Mouse (Mus musculus): ENCODE measurements around the gene Asb8.

Asb8 gene

GRCm38 (mm10) chr15:98116287-98116686, 49.1 kb downstream of the Asb8 start:
- DNase-seq (ENCODE audit: low spot score in 2 of 2): no peak

- DNase-seq (ENCODE audit: low spot score in 2 of 2): no peak
Measured at GRCm38 (mm10) chr15:98115779-98116163, 49.7 kb downstream of the Asb8 start.

- DNase-seq (ENCODE audit: low spot score in 2 of 2): no peak
Measured at GRCm38 (mm10) chr15:98114852-98115778, 50.3 kb downstream of the Asb8 start.

- DNase-seq (ENCODE audit: low spot score in 2 of 2): no peak
Measured at GRCm38 (mm10) chr15:98114098-98114851, 51.1 kb downstream of the Asb8 start.

- DNase-seq (ENCODE audit: low spot score in 2 of 2): no peak
Measured at GRCm38 (mm10) chr15:98111791-98112190, 53.6 kb downstream of the Asb8 start.

GRCm38 (mm10) chr15:98108297-98109152, 56.9 kb downstream of the Asb8 start:
- peak; percentile 81 to 84 for DNase-seq (ENCODE audit: low spot score in 2 of 2)

- DNase-seq (ENCODE audit: low spot score in 2 of 2): no peak
Measured at GRCm38 (mm10) chr15:98107703-98108296, 57.6 kb downstream of the Asb8 start.

- DNase-seq (ENCODE audit: low spot score in 2 of 2): no peak
Measured at GRCm38 (mm10) chr15:98107230-98107629, 58.2 kb downstream of the Asb8 start.

- no peak for DNase-seq (ENCODE audit: low spot score in 2 of 2)
Measured at GRCm38 (mm10) chr15:98106506-98106905, 58.9 kb downstream of the Asb8 start.

GRCm38 (mm10) chr15:98102401-98102800, 63.0 kb downstream of the Asb8 start:
- DNase-seq (ENCODE audit: low spot score in 2 of 2): no peak

GRCm38 (mm10) chr15:98098519-98098918, 66.9 kb downstream of the Asb8 start:
- no peak for DNase-seq (ENCODE audit: low spot score in 2 of 2)

GRCm38 (mm10) chr15:98096957-98097356, 68.5 kb downstream of the Asb8 start:
- no peak for DNase-seq (ENCODE audit: low spot score in 2 of 2)

GRCm38 (mm10) chr15:98094905-98095304, 70.5 kb downstream of the Asb8 start:
- no peak for DNase-seq (ENCODE audit: low spot score in 2 of 2)

- peak; percentile 82 to 83 for DNase-seq (ENCODE audit: low spot score in 2 of 2)
Measured at GRCm38 (mm10) chr15:98093121-98094011, 72.1 kb downstream of the Asb8 start, which contains the start of gene Senp1. Gene Senp1, minus strand, starts transcription at chr15:98093744.

- peak in 1 of 2 experiments; percentile 32 for DNase-seq (ENCODE audit: low spot score in 2 of 2)
Measured at GRCm38 (mm10) chr15:98092372-98093120, 72.9 kb downstream of the Asb8 start, which contains the start of gene Pfkm. Gene Pfkm, plus strand, starts transcription at chr15:98092589.

GRCm38 (mm10) chr15:98091841-98092240, 73.6 kb downstream of the Asb8 start:
- no peak for DNase-seq (ENCODE audit: low spot score in 2 of 2)

GRCm38 (mm10) chr15:98089421-98090183, 75.8 kb downstream of the Asb8 start:
- no peak for DNase-seq (ENCODE audit: low spot score in 2 of 2)

GRCm38 (mm10) chr15:98088889-98089288, 76.5 kb downstream of the Asb8 start:
- DNase-seq (ENCODE audit: low spot score in 2 of 2): no peak

Data from frontal cortex, postnatal 14 days (tissue).